Mouse (Mus musculus): ENCODE results near the gene Srsf4.

DNA sequence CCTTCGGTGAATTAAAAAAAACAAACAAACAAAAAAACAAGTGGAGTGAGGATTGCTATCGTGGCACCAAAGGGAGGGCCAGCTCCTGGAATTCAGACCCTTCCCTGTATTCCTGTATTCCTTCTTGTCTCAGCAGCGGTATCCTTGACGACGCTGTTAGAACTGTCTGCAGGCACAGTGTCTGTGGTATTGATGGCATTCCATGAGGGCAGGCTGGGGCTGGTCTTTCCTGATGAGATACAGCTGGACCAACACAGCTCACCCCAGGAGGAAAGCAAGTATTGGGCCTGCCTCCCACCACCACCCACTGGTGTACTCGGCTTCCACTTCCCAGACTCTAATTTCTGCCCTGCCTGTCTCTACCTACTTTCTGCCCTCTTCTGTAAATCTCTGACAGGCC, 25.3 kb upstream of the Srsf4 start:
- no peak for TF ChIP-seq ZNF384 (IDR thresholded peaks at IDR 0.05; ENCODE audit: low read depth, low read length)
- no peak for TF ChIP-seq ZC3H11A (IDR thresholded peaks at IDR 0.05; ENCODE audit: borderline replicate concordance, low read depth, low read length)
- TF ChIP-seq MAFK (IDR thresholded peaks at IDR 0.05; ENCODE audit: insufficient read depth, low read depth, low read length), result no peak
- TF ChIP-seq HCFC1 (IDR thresholded peaks at IDR 0.05; ENCODE audit: borderline replicate concordance, insufficient read depth, low read length), result no peak
- no peak for TF ChIP-seq CHD2 (IDR thresholded peaks at IDR 0.05; ENCODE audit: low read depth, low read length)

All from ES-E14 (cell line).